Mouse (Mus musculus): ENCODE measurements at regions not wholly inside any gene's neighbourhood (a gene's known extent, or its start where the extent isn't known, plus 50 kb on each side); places are given as distances from the start of the nearest gene placed in this dataset.

DNA sequence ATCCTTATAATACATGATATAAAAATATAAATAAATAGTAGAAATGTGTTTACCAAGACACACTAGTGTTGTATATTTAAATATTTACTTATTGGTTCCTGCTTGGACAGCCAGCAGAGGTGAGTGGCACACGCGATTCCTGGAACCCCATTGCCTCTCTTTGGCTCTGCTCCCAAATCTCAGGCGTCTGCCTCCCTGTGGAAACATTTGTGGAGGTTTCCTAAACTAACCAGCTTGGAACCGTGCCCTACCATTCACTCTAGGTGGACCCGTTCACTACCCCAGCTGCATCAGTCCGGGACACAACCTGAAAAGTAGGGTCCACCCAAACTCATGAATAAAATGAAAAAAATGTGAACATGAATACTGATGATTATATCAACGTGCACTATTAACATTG lies 404.0 kb upstream of the Defb41 start:
- DNase-seq (ENCODE audit: low read depth), result no peak

GRCm38 (mm10) chr1:18668265-18668664 lies 403.3 kb upstream of the Defb41 start:
- no peak for DNase-seq (ENCODE audit: low read depth)

DNA sequence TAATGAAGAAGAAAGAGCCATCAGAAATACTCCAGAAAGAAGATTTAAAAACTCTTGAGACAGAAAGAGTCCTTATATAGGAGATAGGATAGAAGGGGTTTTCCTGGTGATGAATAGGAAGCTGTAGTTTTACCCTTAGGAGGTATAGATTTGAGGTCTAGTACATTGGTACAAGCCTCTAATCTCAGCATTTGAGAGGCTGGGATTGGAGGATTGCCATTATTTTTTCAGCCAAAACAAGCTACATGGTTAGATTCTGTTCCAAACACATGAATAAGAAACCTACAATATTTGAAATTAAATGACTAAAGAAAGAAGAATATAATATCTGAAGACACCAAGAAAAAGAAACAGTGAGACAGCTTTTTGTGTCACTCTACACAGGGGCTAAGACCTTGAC lies 375.9 kb upstream of the Defb41 start:
- no peak for DNase-seq (ENCODE audit: low read depth)

DNA sequence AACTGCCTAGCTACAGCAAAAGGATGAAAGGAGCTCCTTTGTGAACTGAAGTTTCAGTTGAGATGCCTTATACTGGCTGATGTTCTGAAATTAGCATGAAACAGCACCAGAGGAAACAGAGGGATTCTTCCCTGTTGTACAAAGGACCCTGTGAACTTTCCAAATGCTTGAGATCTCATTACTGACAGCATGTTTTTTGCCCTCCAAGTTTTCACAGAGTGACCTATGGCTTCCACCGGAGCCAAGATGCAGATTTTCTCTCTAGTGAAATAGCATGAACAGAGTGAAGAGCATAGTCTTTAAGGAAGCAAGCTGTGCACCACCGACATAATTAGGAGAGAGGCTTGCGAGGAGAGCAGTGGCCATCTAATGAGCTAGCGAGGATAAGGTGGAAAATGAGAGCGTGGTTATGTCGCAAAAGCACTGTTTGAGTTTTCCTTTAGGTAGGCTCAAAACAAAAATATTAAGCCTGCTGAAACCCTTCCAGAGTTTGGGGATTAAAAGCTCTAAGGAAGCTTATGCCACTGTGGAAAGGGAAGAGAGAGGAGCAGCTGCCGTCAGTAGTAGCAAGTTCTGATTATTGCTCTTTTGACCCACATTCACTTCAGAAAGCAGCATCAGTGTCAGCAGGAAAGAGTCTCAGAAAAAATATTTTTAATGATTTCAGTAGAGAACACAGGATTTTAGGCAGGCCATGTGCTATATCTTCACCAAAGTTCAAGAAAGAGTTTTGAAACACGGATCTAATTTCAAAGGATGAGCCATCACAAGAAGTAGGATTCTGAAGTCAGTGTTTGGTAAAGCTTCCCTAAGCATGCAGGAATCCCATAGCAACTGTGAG lies 374.7 kb upstream of the Defb41 start:
- no peak for DNase-seq (ENCODE audit: low read depth)

DNA sequence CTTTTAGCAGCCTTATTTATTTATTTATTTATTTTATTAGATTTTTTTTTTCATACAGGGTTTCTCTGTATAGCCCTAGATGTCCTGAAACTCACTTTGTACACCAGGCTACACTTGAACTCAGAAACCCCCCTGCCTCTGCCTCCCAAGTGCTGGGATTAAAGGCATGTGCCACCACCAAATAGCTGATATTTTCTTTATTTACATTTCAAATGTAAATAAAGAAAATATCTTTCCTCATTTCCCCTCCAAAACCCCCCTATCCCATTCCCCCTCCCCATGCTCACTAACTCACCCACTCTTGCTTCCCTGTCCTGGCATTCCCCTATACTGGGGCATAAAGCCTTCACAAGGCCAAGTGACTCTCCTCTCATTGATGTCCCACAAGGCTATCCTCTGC lies 372.4 kb upstream of the Defb41 start:
- DNase-seq (ENCODE audit: low read depth), result no peak

GRCm38 (mm10) chr1:18610231-18610630 lies 345.3 kb upstream of the Defb41 start:
- no peak for DNase-seq (ENCODE audit: low read depth)

DNA sequence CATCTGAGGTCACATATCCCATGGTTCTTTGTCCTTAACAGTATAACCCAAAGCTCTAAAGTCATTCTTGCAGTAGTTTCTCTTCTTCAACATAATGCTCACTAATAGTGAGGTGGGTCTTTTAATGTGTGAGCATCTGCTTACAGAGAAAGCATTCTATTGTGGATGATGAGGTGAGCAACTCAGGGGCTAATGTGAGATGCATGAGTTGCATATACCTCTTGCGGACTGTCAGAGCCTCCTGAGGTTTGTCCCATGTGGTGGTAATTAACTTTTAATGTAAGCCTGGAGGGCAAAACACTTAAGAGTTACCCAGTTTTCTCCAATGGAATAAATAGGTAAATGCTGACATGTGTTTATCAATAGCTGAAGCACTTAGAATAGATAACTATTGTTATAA lies 334.9 kb upstream of the Defb41 start:
- DNase-seq (ENCODE audit: low read depth), result no peak

DNA sequence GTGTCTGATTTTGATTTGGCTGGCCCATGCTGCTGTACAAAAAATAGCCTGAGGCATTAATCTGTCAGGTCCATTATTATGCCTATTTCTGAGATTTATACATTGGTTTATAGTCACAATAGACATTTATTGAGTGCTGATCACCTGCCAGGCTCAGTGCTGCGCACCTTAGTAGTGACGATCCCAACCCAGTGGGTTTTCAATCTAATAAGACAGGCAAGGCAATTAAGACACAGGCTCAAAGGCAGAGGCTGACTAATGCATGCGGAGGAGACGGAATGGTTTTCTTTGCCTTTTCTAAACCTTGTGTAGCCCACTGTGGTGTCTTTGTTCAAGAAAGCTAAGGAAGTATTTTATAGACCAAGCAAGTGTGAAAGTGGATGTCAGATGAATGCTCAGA lies 334.0 kb upstream of the Defb41 start:
- DNase-seq (ENCODE audit: low read depth), result no peak

DNA sequence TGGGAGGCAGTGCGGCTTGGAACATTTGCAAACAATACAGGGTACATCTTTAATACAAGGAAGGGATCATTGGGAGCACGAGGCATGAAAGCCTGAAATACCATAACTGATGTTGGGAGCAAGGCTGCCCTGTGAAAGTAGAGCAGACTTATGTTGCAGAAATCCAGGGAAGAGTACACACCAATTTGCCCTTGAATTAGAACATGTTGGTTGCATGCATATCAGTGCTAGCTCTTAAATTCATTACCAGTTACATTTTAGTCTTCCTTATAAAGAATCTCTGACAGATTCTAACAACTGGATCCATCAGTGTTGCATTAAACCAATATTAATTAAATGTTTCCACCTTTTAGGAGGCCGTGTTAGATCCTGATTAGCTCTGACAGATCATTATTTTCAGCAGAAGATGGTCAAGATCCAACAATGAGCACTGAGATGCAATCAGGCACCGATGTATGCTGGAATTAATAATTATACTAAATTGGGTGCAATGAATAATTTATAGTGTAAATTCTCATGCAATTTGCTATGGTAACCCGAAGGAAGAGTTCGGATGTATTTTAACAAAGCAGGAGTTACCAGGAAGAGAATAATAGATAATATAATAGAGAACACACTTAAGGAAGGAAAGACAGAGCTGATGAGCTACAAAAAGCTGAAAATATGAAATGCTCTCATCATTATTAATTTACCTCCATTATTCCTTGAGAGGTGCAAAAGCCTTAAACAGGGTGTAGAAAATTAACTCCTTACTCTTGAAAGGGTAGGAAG lies 318.6 kb upstream of the Defb41 start:
- DNase-seq (ENCODE audit: low read depth), result no peak

DNA sequence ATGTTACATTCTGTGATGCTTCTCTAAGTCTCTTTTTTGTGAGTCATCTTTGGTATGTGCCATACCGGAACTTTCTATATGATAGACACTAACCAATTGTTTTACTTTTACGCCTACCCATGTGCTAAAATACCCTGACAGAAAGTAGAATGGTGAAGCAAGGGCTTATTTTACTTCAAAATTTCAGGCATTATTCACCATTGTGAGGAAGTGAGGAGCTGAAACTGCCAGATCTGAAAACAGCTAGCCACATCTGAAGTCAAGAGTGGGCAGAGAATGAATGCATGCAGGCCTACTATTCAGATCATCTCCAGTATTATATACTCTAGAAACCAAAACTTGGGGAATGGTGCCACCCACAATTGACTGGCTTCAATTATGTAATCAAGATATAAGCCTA lies 313.7 kb upstream of the Defb41 start:
- no peak for DNase-seq (ENCODE audit: low read depth)

GRCm38 (mm10) chr1:18567086-18567485 lies 302.1 kb upstream of the Defb41 start:
- no peak for DNase-seq (ENCODE audit: low read depth)

DNA sequence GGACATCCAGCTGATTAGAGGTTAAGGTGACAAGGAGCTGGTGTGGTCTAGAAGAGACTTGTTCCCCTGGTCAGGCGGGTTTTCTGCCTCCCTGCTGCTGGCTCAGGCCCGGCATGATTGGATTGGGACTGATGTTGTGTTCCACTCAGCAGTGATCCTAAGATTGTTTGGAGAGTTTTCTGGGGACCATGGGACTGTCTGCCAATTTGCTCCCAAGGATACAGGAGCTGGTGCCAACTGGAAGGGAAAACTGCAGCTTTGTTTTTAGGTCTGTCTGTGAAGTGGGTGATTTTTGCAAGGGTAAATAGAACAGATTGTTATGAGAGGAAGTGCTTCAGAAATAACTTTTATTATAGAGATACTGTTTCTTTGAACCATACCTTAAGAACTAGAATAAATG lies 286.3 kb upstream of the Defb41 start:
- no peak for DNase-seq (ENCODE audit: low read depth)

- no peak for DNase-seq (ENCODE audit: low read depth)
Measured at GRCm38 (mm10) chr1:18531702-18532101, 266.8 kb upstream of the Defb41 start.

- DNase-seq (ENCODE audit: low read depth), result no peak
Measured at GRCm38 (mm10) chr1:18524485-18524884, 259.5 kb upstream of the Defb41 start.

GRCm38 (mm10) chr1:18522902-18523301 lies 258.0 kb upstream of the Defb41 start:
- no peak for DNase-seq (ENCODE audit: low read depth)

- no peak for DNase-seq (ENCODE audit: low read depth)
Measured at GRCm38 (mm10) chr1:18512764-18513163, 247.8 kb upstream of the Defb41 start.

- DNase-seq (ENCODE audit: low read depth), result no peak
Measured at GRCm38 (mm10) chr1:18498556-18498955, 233.6 kb upstream of the Defb41 start.

DNA sequence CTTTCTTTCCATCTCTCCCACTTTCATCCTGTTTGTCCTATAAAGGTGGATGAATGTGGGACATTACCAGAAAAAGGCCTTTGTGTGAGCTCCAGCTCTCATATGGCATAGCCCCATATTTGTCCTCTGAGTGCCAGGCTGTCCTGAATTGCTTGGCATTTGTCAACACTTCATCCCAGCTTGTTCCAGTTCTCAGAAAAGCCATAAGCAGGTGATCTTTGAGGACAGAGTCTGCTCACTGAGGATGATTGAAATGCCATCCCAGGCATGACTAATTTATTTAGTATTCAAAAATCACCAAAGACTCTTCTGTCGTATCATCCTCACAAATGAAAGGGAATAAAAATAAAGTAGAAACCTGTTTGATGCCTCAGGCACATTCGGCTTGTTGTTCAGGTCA lies 203.6 kb upstream of the Defb41 start:
- no peak for DNase-seq (ENCODE audit: low read depth)

DNA sequence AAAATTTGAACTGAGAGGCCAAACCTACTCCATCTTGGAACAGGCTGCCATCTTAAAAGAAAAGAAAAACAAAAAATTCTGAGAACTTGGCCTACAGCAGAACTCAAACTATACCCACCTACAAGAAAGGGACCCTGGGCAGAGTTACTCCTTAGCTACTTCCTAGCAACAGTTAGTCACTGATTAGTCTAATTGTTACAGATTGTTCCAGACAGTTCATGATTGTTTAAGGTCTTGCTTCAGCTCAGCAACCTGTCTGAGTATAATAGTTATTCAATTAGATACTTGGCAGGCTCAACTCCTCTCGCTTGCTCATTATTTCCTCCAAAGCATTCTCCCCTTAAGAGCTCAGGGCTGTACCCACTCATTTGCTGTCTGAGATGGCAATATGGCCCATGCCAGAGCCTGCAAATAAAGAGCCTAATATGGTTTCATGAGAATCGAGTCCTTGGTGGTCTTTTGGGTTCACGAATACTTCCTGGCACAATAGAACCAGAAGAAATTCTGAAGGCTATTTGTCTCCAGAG lies 200.4 kb upstream of the Defb41 start:
- DNase-seq (ENCODE audit: low read depth), result no peak

GRCm38 (mm10) chr1:18463218-18463617 lies 198.3 kb upstream of the Defb41 start:
- no peak for DNase-seq (ENCODE audit: low read depth)

DNA sequence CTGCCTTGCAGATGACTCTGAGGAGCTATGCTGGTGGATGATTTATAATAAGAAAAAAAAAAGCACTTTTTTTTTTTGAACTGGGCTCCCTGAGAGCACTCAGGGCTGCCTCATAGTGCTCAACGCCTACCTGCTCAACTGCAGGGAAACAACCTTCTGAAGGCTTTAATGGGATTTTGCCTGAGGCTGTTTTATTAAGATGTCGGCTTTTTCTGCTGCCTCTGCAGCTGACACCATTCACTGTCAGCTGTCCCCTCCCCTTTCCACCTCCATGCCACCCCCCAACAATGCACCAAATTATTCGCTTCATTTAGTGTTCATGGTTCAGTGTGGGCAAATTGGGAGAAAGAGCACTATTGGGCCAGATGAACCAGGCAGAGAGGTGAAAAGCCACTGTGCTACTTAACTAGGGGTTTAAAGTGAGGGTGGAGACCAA lies 151.4 kb upstream of the Defb41 start:
- no peak for DNase-seq (ENCODE audit: low read depth)

DNA sequence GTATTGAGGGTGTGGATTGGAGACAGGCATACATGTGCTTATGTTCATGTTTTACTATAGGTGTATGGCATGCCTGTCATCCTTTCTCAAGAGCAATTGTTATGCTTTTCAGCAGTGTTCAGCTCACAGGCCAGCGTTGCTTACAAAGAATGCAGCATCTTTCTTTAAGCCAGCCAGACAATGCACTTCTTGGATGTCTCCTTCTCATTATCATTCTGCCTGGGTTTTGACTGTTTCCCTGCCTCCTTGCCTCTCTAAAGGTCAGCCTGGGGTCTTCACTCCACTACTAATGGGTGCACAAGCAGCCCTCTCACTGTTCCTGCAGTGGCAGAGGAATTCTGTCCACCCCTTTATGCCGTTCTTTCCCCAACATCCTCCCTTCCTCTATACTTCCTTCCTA lies 150.9 kb upstream of the Defb41 start:
- no peak for DNase-seq (ENCODE audit: low read depth)

DNA sequence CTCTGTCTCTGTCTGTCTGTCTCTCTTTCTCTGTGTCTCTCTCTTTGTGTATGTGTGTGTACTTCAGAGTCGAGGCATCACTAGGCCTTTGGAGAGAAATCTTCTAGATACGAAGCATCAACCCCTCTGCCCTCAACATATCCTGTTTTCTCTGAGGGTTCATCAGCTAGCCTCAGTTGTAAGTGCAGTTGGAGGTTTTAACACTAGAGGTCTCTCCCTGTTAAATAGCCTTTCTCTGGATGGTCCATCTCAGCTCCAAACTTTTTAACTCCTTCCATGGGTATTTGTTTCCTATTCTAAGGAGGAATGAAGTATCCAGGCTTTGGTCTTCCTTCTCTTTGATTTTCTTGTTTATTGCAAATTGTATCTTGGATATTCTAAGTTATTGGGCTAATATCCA lies 147.8 kb upstream of the Defb41 start:
- no peak for DNase-seq (ENCODE audit: low read depth)

Measured in c-Kit-positive CD71-negative TER-119-negative erythroid progenitor cells, embryonic 14.5 days (primary cell).